Mouse (Mus musculus): ENCODE data around the gene Cnn1. TPM values are rescaled to one million over a fixed set of nuclear protein-coding genes. Genes with fewer than 3 reads are reported as not detected.

Cnn1 gene
- polyA plus RNA-seq (2015; fragmentation: Illumina TruSeq; extraction: RNeasy Lipid Tissue Mini Kit (QIAGEN cat#74804); ENCODE audit: insufficient read depth, low read depth, low replicate concordance), result 3.7 TPM

GRCm38 (mm10) chr9:22098993-22099696, at the start of gene Cnn1:
Gene Cnn1 (plus strand): TSS chr9:22099216.

GRCm38 (mm10) chr9:22051958-22052254, 47.1 kb upstream of the Cnn1 start, which contains the start of gene Elavl3:
Gene Elavl3 (minus strand): TSS chr9:22052023.

GRCm38 (mm10) chr9:22070791-22071573, 28.0 kb upstream of the Cnn1 start, which contains the start of the genes Gm49318 and Zfp653:
Gene Gm49318 (minus strand): TSS chr9:22071259.
Gene Zfp653 (minus strand): TSS chr9:22071376.

GRCm38 (mm10) chr9:22085022-22085834, 13.8 kb upstream of the Cnn1 start, which contains the start of gene Ecsit:
Gene Ecsit (minus strand): TSS chr9:22085438.

GRCm38 (mm10) chr9:22116740-22117426, 17.9 kb downstream of the Cnn1 start, which contains the start of gene Elof1:
Gene Elof1 (minus strand): TSS chr9:22117172.

GRCm38 (mm10) chr9:22135644-22136390, 36.8 kb downstream of the Cnn1 start, which contains the start of gene Acp5:
Gene Acp5 (minus strand): TSS chr9:22135711.

GRCm38 (mm10) chr9:22156497-22157245, 57.7 kb downstream of the Cnn1 start, which contains the start of gene Pigyl:
Gene Pigyl (plus strand): TSS chr9:22156846.

Other genes with a start within 250 kb of the Cnn1 start
- 15.0 TPM for gene Dock6, start 246.6 kb upstream of the Cnn1 start, polyA plus RNA-seq (2015; fragmentation: Illumina TruSeq; extraction: RNeasy Lipid Tissue Mini Kit (QIAGEN cat#74804); ENCODE audit: insufficient read depth, low read depth, low replicate concordance)
- gene Rab3d, start 181.0 kb upstream of the Cnn1 start, polyA plus RNA-seq (2015; fragmentation: Illumina TruSeq; extraction: RNeasy Lipid Tissue Mini Kit (QIAGEN cat#74804); ENCODE audit: insufficient read depth, low read depth, low replicate concordance), result 25.1 TPM
- 3.1 TPM for gene Ccdc159, start 171.7 kb upstream of the Cnn1 start, polyA plus RNA-seq (2015; fragmentation: Illumina TruSeq; extraction: RNeasy Lipid Tissue Mini Kit (QIAGEN cat#74804); ENCODE audit: insufficient read depth, low read depth, low replicate concordance)
- gene Tmem205, start 171.7 kb upstream of the Cnn1 start, polyA plus RNA-seq (2015; fragmentation: Illumina TruSeq; extraction: RNeasy Lipid Tissue Mini Kit (QIAGEN cat#74804); ENCODE audit: insufficient read depth, low read depth, low replicate concordance), result 27.1 TPM
- gene Plppr2, start 162.2 kb upstream of the Cnn1 start, polyA plus RNA-seq (2015; fragmentation: Illumina TruSeq; extraction: RNeasy Lipid Tissue Mini Kit (QIAGEN cat#74804); ENCODE audit: insufficient read depth, low read depth, low replicate concordance), result 4.7 TPM
- gene Swsap1, start 143.5 kb upstream of the Cnn1 start, polyA plus RNA-seq (2015; fragmentation: Illumina TruSeq; extraction: RNeasy Lipid Tissue Mini Kit (QIAGEN cat#74804); ENCODE audit: insufficient read depth, low read depth, low replicate concordance), result 3.1 TPM
- gene Epor, start 135.7 kb upstream of the Cnn1 start, polyA plus RNA-seq (2015; fragmentation: Illumina TruSeq; extraction: RNeasy Lipid Tissue Mini Kit (QIAGEN cat#74804); ENCODE audit: insufficient read depth, low read depth, low replicate concordance), result not detected
- gene Rgl3, start 109.8 kb upstream of the Cnn1 start, polyA plus RNA-seq (2015; fragmentation: Illumina TruSeq; extraction: RNeasy Lipid Tissue Mini Kit (QIAGEN cat#74804); ENCODE audit: insufficient read depth, low read depth, low replicate concordance), result 8.2 TPM
- gene Ccdc151, start 96.6 kb upstream of the Cnn1 start, polyA plus RNA-seq (2015; fragmentation: Illumina TruSeq; extraction: RNeasy Lipid Tissue Mini Kit (QIAGEN cat#74804); ENCODE audit: insufficient read depth, low read depth, low replicate concordance), result not detected
- gene Prkcsh, start 96.4 kb upstream of the Cnn1 start, polyA plus RNA-seq (2015; fragmentation: Illumina TruSeq; extraction: RNeasy Lipid Tissue Mini Kit (QIAGEN cat#74804); ENCODE audit: insufficient read depth, low read depth, low replicate concordance), result 16.0 TPM
- gene Elavl3, start 47.2 kb upstream of the Cnn1 start, polyA plus RNA-seq (2015; fragmentation: Illumina TruSeq; extraction: RNeasy Lipid Tissue Mini Kit (QIAGEN cat#74804); ENCODE audit: insufficient read depth, low read depth, low replicate concordance), result 0.20 TPM
- 1.6 TPM for gene Gm49318, start 28.0 kb upstream of the Cnn1 start, polyA plus RNA-seq (2015; fragmentation: Illumina TruSeq; extraction: RNeasy Lipid Tissue Mini Kit (QIAGEN cat#74804); ENCODE audit: insufficient read depth, low read depth, low replicate concordance)
- gene Zfp653, start 27.8 kb upstream of the Cnn1 start, polyA plus RNA-seq (2015; fragmentation: Illumina TruSeq; extraction: RNeasy Lipid Tissue Mini Kit (QIAGEN cat#74804); ENCODE audit: insufficient read depth, low read depth, low replicate concordance), result 3.8 TPM
- 7.1 TPM for gene Ecsit, start 13.8 kb upstream of the Cnn1 start, polyA plus RNA-seq (2015; fragmentation: Illumina TruSeq; extraction: RNeasy Lipid Tissue Mini Kit (QIAGEN cat#74804); ENCODE audit: insufficient read depth, low read depth, low replicate concordance)
- 31.4 TPM for gene Elof1, start 18.0 kb downstream of the Cnn1 start, polyA plus RNA-seq (2015; fragmentation: Illumina TruSeq; extraction: RNeasy Lipid Tissue Mini Kit (QIAGEN cat#74804); ENCODE audit: insufficient read depth, low read depth, low replicate concordance)
- gene Acp5, start 36.5 kb downstream of the Cnn1 start, polyA plus RNA-seq (2015; fragmentation: Illumina TruSeq; extraction: RNeasy Lipid Tissue Mini Kit (QIAGEN cat#74804); ENCODE audit: insufficient read depth, low read depth, low replicate concordance), result 7.5 TPM
- gene Pigyl, start 57.6 kb downstream of the Cnn1 start, polyA plus RNA-seq (2015; fragmentation: Illumina TruSeq; extraction: RNeasy Lipid Tissue Mini Kit (QIAGEN cat#74804); ENCODE audit: insufficient read depth, low read depth, low replicate concordance), result 9.3 TPM
- gene Zfp872, start 88.9 kb downstream of the Cnn1 start, polyA plus RNA-seq (2015; fragmentation: Illumina TruSeq; extraction: RNeasy Lipid Tissue Mini Kit (QIAGEN cat#74804); ENCODE audit: insufficient read depth, low read depth, low replicate concordance), result 0.63 TPM
- 11.5 TPM for gene Zfp809, start 126.5 kb downstream of the Cnn1 start, polyA plus RNA-seq (2015; fragmentation: Illumina TruSeq; extraction: RNeasy Lipid Tissue Mini Kit (QIAGEN cat#74804); ENCODE audit: insufficient read depth, low read depth, low replicate concordance)
- gene Zfp599, start 160.7 kb downstream of the Cnn1 start, polyA plus RNA-seq (2015; fragmentation: Illumina TruSeq; extraction: RNeasy Lipid Tissue Mini Kit (QIAGEN cat#74804); ENCODE audit: insufficient read depth, low read depth, low replicate concordance), result not detected
- 8.2 TPM for gene Zfp810, start 208.4 kb downstream of the Cnn1 start, polyA plus RNA-seq (2015; fragmentation: Illumina TruSeq; extraction: RNeasy Lipid Tissue Mini Kit (QIAGEN cat#74804); ENCODE audit: insufficient read depth, low read depth, low replicate concordance)